Mouse (Mus musculus) E14TG2a.4 (cell line): ENCODE measurements around the gene Tecpr2.

Experiments
- H3K27me3 ChIP-seq: 2 replicates; pipeline ENCODE4 v1.6.1; 2014; ENCODE audit warnings: low read length, control low read depth; ENCODE audit not compliant: insufficient read depth
- H3K36me3 ChIP-seq: 2 replicates; pipeline ENCODE4 v1.6.1; 2014; ENCODE audit warnings: low read length, control low read depth; ENCODE audit not compliant: insufficient read depth
- H3K4me1 ChIP-seq: replicated peaks from 2 replicates; pipeline ENCODE4 v1.6.1; 2014; ENCODE audit warnings: low read depth, low read length, control low read depth
- H3K4me3 ChIP-seq: replicated peaks from 2 replicates; pipeline ENCODE4 v1.5.1; 2014; ENCODE audit warnings: mild to moderate bottlenecking, low read length
- H3K9me3 ChIP-seq: 2 replicates; pipeline ENCODE4 v1.6.1; 2014; ENCODE audit warnings: low read length, control low read depth
- CTCF ChIP-seq: conservative IDR thresholded peaks from 2 replicates; pipeline ENCODE4 v1.5.1; 2014; ENCODE audit warnings: low read length
- NANOG ChIP-seq: IDR thresholded peaks from 2 replicates; pipeline ENCODE4 v1.6.1; 2014; ENCODE audit warnings: borderline replicate concordance, low read length, mixed read lengths
- POU5F1 ChIP-seq: IDR thresholded peaks from 2 replicates; pipeline ENCODE4 v1.6.1; 2014; ENCODE audit warnings: low read length, borderline replicate concordance

Tecpr2 gene

DNA sequence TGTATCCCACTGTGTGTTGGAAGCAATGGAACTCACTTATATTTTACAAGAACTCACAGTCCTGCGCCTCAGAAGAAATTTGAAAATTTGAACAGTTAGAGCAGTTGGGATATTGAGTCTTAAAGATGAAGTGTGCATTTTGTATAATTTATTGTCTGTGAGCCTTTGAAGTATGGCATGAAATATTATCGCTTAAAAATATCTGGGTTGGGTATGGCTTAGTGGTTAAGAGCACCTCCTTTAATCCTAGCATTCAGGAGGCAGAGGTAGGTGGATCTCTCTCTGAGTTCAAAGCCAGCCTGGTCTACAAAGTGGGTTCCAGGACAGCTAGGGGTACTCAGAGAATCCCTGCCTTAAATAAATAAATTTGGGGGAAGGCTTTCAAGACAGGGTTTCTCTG lies 130.0 kb downstream of the Tecpr2 start:
- Histone ChIP-seq H3K4me1 (0 out of 2 replicates have a peak, but pooled peaks cover 6% of the 10 kb centered on the region), H3K36me3 (no peaks in the 10 kb centered on the region), H3K27me3 (no peaks in the 10 kb centered on the region; the same call in 1 of the 2 replicates), H3K4me3 (no peak overlapping the region), H3K9me3 (no peaks in the 10 kb centered on the region)
- no peak for TF ChIP-seq CTCF
- TF ChIP-seq NANOG = no peak
- TF ChIP-seq POU5F1 = no peak

GRCm38 (mm10) chr12:111021138-111021537 lies 132.1 kb downstream of the Tecpr2 start:
- H3K4me3 ChIP-seq = no peak overlapping the region
- no peaks in the 10 kb centered on the region for H3K9me3 ChIP-seq

GRCm38 (mm10) chr12:111021577-111021976 lies 132.5 kb downstream of the Tecpr2 start:
- H3K4me1 ChIP-seq = 0 out of 2 replicates have a peak, but pooled peaks cover 4% of the 10 kb centered on the region
- no peaks in the 10 kb centered on the region; the same call in 1 of the 2 replicates for H3K27me3 ChIP-seq
- no peaks in the 10 kb centered on the region for H3K36me3 ChIP-seq
- no peak overlapping the region for H3K4me3 ChIP-seq
- TF ChIP-seq NANOG (no peak), CTCF (no peak), POU5F1 (no peak)
- H3K9me3 ChIP-seq = no peaks in the 10 kb centered on the region

More at GRCm38 (mm10) chr12:111021138-111021537, 132.1 kb downstream of the Tecpr2 start:
- Histone ChIP-seq H3K27me3 (no peaks in the 10 kb centered on the region; the same call in 1 of the 2 replicates), H3K4me1 (0 out of 2 replicates have a peak, but pooled peaks cover 4% of the 10 kb centered on the region), H3K36me3 (no peaks in the 10 kb centered on the region)
- TF ChIP-seq NANOG (no peak), CTCF (no peak), POU5F1 (no peak)
